Mouse (Mus musculus): ENCODE data around the gene Vps26c. TPM values are rescaled to one million over a fixed set of nuclear protein-coding genes. Genes with fewer than 3 reads are reported as not detected.

The Vps26c gene
- total RNA-seq (2021): 10 to 100 TPM; 11.8 to 14.9 TPM
- long read RNA-seq, experiment 1, transcript Vps26c-201 (8 exons, 2,547 nt): major isoform, 19 of 25 reads
- long read RNA-seq, experiment 1, partial matches to known transcripts: 0 of 25 reads
- long read RNA-seq, experiment 1, other reads (novel, unspliced or antisense): 6 of 25 reads
- long read RNA-seq, experiment 2, transcript Vps26c-201 (8 exons, 2,547 nt): major isoform, 17 of 28 reads
- long read RNA-seq, experiment 2, partial matches to known transcripts: 2 of 28 reads
- long read RNA-seq, experiment 2, other reads (novel, unspliced or antisense): 9 of 28 reads

- peak; percentile 98 for DNase-seq
- intact Hi-C loops (cut with DNase I; ENCODE audit: low total_unique reads): loop anchor here (5.0 kb wide), 1 partner anchor 36 kb away; no protein-coding TSS in a partner anchor
These were observed at the start of gene Vps26c for GRCm38 (mm10) chr16:94526344-94527151. Vps26c (minus strand) TSS chr16:94526830.

- intact Hi-C loops (cut with DNase I; ENCODE audit: low total_unique reads): no loop called here
- DNase-seq: no peak
These were observed 49.1 kb upstream of the Vps26c start for GRCm38 (mm10) chr16:94575757-94576156.

GRCm38 (mm10) chr16:94574718-94575094 is 48.1 kb upstream of the Vps26c start:
- intact Hi-C loops (cut with DNase I; ENCODE audit: low total_unique reads): no loop called here
- no peak for DNase-seq

GRCm38 (mm10) chr16:94574025-94574717 is 47.5 kb upstream of the Vps26c start:
- DNase-seq: no peak
- intact Hi-C loops (cut with DNase I; ENCODE audit: low total_unique reads): no loop called here

GRCm38 (mm10) chr16:94572422-94572821 is 45.8 kb upstream of the Vps26c start:
- intact Hi-C loops (cut with DNase I; ENCODE audit: low total_unique reads): no loop called here

GRCm38 (mm10) chr16:94571111-94571993 is 44.7 kb upstream of the Vps26c start:
- intact Hi-C loops (cut with DNase I; ENCODE audit: low total_unique reads): no loop called here
- DNase-seq: no peak

More at GRCm38 (mm10) chr16:94572422-94572821, 45.8 kb upstream of the Vps26c start:
- DNase-seq: no peak

- intact Hi-C loops (cut with DNase I; ENCODE audit: low total_unique reads): no loop called here
- DNase-seq: peak; percentile 71
These were observed 43.9 kb upstream of the Vps26c start for GRCm38 (mm10) chr16:94570361-94571041.

GRCm38 (mm10) chr16:94569229-94570176 is 42.9 kb upstream of the Vps26c start, which contains the start of gene Dyrk1a:
Dyrk1a (plus strand) TSS chr16:94570010.
- intact Hi-C loops (cut with DNase I; ENCODE audit: low total_unique reads): no loop called here
- peak; percentile 99 for DNase-seq

- intact Hi-C loops (cut with DNase I; ENCODE audit: low total_unique reads): no loop called here
- DNase-seq: no peak
These were observed 42.0 kb upstream of the Vps26c start for GRCm38 (mm10) chr16:94568335-94569228.

GRCm38 (mm10) chr16:94567751-94568150 is 41.1 kb upstream of the Vps26c start:
- intact Hi-C loops (cut with DNase I; ENCODE audit: low total_unique reads): no loop called here
- DNase-seq: no peak

GRCm38 (mm10) chr16:94566834-94567585 is 40.4 kb upstream of the Vps26c start:
- intact Hi-C loops (cut with DNase I; ENCODE audit: low total_unique reads): no loop called here
- no peak for DNase-seq

- no peak for DNase-seq
- intact Hi-C loops (cut with DNase I; ENCODE audit: low total_unique reads): no loop called here
These were observed 39.5 kb upstream of the Vps26c start for GRCm38 (mm10) chr16:94566124-94566523.

- intact Hi-C loops (cut with DNase I; ENCODE audit: low total_unique reads): loop anchor here (5.0 kb wide), 1 partner anchor 33 kb away; the partner anchor contains the start of gene Vps26c
- no peak for DNase-seq
These were observed 34.0 kb upstream of the Vps26c start for GRCm38 (mm10) chr16:94560618-94561017.

- no peak for DNase-seq
- intact Hi-C loops (cut with DNase I; ENCODE audit: low total_unique reads): loop anchor here (5.0 kb wide), 1 partner anchor 32 kb away; the partner anchor contains the start of gene Vps26c
These were observed 33.2 kb upstream of the Vps26c start for GRCm38 (mm10) chr16:94559782-94560181.

- no peak for DNase-seq
- intact Hi-C loops (cut with DNase I; ENCODE audit: low total_unique reads): no loop called here
These were observed 32.7 kb upstream of the Vps26c start for GRCm38 (mm10) chr16:94559282-94559681.

GRCm38 (mm10) chr16:94556228-94556627 is 29.6 kb upstream of the Vps26c start:
- no peak for DNase-seq
- intact Hi-C loops (cut with DNase I; ENCODE audit: low total_unique reads): no loop called here
